Mouse (Mus musculus) pancreas, adult 10 weeks (tissue): ENCODE data around the gene Clec1b. TPM values are rescaled to one million over a fixed set of nuclear protein-coding genes. Genes with fewer than 3 reads are reported as not detected.

ENCODE experiments used
- polyA plus RNA-seq: library from polyadenylated mRNA; stranded (reverse); fragments of 350-450 nt; fragmentation: Illumina TruSeq; extraction: RNeasy Lipid Tissue Mini Kit (QIAGEN cat#74804); gene quantifications from one replicate; pipeline ENCODE4 v1.2.3, GENCODE M21; 2015; ENCODE audit warnings: low read depth, low replicate concordance; ENCODE audit not compliant: insufficient read depth

The Clec1b gene
- polyA plus RNA-seq, result not detected

GRCm38 (mm10) chr6:129396997-129397396, at the start of gene Clec1b:
Clec1b (plus strand) TSS chr6:129397297.

DNA sequence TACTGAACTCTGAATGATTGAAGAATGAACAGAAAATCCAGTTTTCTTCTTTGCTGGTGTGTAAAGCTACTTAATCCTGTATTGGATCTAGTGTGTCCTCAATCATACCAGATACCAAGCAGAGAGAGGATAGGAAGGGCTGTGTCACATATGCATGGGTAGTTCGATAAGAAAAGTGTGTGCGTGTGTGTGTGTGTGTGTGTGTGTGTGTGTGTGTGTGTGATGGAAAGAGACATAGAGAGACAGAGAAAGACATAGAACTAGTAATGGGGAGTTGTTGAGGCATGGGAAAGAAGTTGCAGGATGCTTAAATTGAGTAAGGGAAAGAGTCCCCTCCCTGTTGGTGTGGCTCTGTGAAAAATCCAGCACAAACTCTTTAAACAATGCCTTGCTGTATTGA, 11.3 kb upstream of the Clec1b start, which contains the start of gene Clec12b:
Gene Clec12b (minus strand): TSS at position 101 of the 400 bp plus-strand sequence.

DNA sequence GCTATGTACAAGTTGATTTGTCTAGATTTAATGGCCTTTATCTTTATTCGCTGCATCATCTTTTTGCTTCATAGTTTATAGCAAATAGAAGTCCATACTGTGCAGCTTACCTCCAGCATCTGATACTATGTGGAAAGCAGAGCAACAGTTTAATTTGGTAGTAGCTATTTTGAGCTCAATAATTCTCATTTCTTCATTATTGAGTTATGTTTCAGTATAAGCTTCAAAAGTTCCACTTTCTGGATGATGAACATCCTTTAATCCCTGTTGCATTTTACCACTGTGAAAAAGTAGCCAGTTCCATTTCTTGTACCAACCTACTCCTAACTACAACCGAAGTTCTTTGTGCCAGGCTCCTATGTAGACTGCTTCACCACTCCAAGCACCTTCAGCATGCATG, 11.5 kb downstream of the Clec1b start, which contains the start of gene Clec9a:
Gene Clec9a (plus strand): TSS at position 301 of the 400 bp plus-strand sequence.

GRCm38 (mm10) chr6:129451411-129452039, 54.4 kb downstream of the Clec1b start, which contains the start of gene Clec1a:
Clec1a (minus strand) TSS chr6:129452000.

Other genes starting within 250 kb of the Clec1b start
- 34.1 TPM for gene Clec2d, start 216.7 kb upstream of the Clec1b start, polyA plus RNA-seq
- gene Cd69, start 121.9 kb upstream of the Clec1b start, polyA plus RNA-seq, result not detected
- not detected for gene 4922502D21Rik, start 65.5 kb upstream of the Clec1b start, polyA plus RNA-seq
- gene Clec12a, start 54.6 kb upstream of the Clec1b start, polyA plus RNA-seq, result 0.76 TPM
- 0.78 TPM for gene Clec12b, start 11.4 kb upstream of the Clec1b start, polyA plus RNA-seq
- 0.90 TPM for gene Clec9a, start 11.6 kb downstream of the Clec1b start, polyA plus RNA-seq
- 2.3 TPM for gene Clec1a, start 54.7 kb downstream of the Clec1b start, polyA plus RNA-seq
- not detected for gene Olr1, start 109.9 kb downstream of the Clec1b start, polyA plus RNA-seq
- not detected for gene Tmem52b, start 115.3 kb downstream of the Clec1b start, polyA plus RNA-seq
- 44.3 TPM for gene Gabarapl1, start 135.9 kb downstream of the Clec1b start, polyA plus RNA-seq
- gene Klre1, start 180.6 kb downstream of the Clec1b start, polyA plus RNA-seq, result not detected
- gene Klrd1, start 194.5 kb downstream of the Clec1b start, polyA plus RNA-seq, result not detected
- not detected for gene Klrk1, start 226.6 kb downstream of the Clec1b start, polyA plus RNA-seq
- not detected for gene Klrc3, start 246.0 kb downstream of the Clec1b start, polyA plus RNA-seq